Mouse (Mus musculus): ENCODE data around the gene Rad17. TPM values are rescaled to one million over a fixed set of nuclear protein-coding genes. Genes with fewer than 3 reads are reported as not detected.

The Rad17 gene
- 37.1 and 39.2 TPM in 2 replicates for total RNA-seq (2017)

DNA sequence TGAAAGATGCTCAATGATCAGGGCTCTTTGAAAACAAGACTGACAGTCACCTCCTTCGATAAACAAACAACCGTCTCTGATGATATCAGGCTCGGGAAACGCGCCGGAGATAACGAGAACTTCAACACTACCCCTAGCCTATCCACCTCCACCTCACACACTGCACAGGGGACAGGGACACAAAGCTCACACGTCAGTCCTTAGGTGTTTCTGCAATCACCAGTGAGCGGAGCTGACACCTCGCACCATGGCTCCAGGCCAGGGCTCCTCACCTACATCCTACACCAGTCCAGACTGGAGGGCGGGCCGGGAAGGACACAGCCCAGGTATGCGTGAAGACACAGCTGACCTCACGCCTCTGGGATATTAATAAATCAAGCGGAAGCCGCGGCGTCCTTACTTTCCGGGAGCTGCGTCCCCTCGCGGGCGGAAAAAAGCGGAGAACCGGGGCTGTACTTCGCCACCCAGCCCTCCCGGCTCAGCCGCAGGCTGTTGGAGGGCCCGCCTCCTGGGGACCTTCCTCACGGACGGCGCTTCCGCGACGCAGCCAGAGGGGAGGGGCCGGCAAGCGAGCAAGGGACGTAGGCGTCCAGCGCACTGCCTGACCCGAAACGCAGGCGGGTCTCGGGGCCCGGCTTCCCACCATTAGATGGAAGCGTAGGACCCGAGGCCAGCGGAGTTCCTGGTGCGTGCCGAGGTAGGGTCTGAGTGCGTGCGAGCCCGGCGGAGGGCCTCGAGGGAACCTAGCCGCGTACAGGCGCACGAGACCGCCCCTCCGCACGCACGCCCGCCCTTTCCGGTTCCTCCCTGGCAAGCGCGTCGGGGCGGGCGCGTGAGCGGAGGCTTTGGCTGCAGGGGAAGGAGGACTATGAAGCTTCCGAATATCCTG is at the start of gene Rad17, which contains the start of gene Ak6:
Gene Rad17, minus strand, starts transcription at position 502 of the 889 bp plus-strand sequence.
Gene Ak6, plus strand, starts transcription at position 430 of the 889 bp plus-strand sequence.
- ATAC-seq (replicated peaks in 1 of 2; ENCODE audit: insufficient read depth in 1 of 2, low FRiP score in 2 of 2, low TSS enrichment in 1 of 2, low read depth in 1 of 2, poor library complexity in 2 of 2, severe bottlenecking in 2 of 2) = peak; percentile 91 to 98

DNA sequence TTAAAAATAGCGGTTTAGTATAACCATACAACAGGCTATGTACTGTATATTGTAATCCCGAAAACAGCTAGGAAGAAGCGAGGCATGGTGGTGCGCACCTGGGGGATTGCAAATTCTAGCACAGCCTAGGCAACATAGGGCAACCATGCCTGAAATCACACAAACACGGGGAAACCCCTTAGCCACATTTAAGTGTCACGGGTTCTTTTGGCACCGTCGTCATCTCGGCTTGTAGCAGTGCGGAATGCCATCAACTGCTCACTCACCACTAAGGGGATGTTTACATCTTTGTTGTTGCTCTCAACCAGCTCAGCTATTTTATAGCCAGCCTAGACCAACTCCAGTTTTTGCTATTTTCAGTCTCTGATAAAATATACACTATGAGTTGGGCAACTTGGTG is 48.0 kb upstream of the Rad17 start:
- ATAC-seq (replicated peaks in 1 of 2; ENCODE audit: insufficient read depth in 1 of 2, low FRiP score in 2 of 2, low TSS enrichment in 1 of 2, low read depth in 1 of 2, poor library complexity in 2 of 2, severe bottlenecking in 2 of 2) = no peak

- no peak for ATAC-seq (replicated peaks in 1 of 2; ENCODE audit: insufficient read depth in 1 of 2, low FRiP score in 2 of 2, low TSS enrichment in 1 of 2, low read depth in 1 of 2, poor library complexity in 2 of 2, severe bottlenecking in 2 of 2)
Observed at GRCm38 (mm10) chr13:100697541-100697940, 46.7 kb upstream of the Rad17 start.

DNA sequence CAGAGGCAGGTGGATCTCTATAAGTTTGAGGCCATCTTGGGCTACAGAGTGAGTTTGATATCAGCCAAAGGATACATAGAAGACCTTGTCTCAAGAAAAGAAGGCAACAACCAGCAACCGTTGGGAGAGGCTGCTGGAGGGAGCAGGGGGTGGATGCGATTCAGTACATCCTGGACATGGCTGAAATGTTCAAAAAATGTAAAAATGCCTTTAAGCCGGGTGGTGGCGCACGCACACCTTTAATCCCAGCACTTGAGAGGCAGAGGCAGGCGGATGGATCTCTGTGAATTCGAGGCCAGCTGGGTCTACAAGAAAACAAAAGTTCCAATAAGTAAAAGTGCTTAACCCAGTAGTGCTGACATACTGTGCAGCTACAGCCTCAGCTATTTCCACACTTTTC is 36.7 kb upstream of the Rad17 start:
- ATAC-seq (replicated peaks in 1 of 2; ENCODE audit: insufficient read depth in 1 of 2, low FRiP score in 2 of 2, low TSS enrichment in 1 of 2, low read depth in 1 of 2, poor library complexity in 2 of 2, severe bottlenecking in 2 of 2) = no peak

DNA sequence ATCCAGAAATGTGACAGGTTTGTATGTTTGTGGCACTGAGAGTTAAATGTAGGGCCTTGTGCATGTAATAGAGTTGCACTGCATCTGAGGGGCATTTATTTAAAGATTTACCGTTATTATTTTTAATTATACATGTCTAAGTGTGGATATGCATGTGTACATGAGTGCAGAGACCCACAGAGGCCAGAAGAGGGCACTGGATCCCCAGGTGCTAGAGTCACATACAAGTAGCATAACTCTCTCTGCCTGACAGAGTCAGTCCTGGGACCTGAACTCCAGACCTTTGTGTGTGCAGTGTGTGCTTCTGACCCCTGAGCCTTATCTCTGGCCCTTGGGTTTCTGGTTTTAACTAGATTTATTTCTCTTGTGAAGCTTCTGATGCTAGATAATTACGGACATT is 33.5 kb upstream of the Rad17 start:
- ATAC-seq (replicated peaks in 1 of 2; ENCODE audit: insufficient read depth in 1 of 2, low FRiP score in 2 of 2, low TSS enrichment in 1 of 2, low read depth in 1 of 2, poor library complexity in 2 of 2, severe bottlenecking in 2 of 2) = no peak

DNA sequence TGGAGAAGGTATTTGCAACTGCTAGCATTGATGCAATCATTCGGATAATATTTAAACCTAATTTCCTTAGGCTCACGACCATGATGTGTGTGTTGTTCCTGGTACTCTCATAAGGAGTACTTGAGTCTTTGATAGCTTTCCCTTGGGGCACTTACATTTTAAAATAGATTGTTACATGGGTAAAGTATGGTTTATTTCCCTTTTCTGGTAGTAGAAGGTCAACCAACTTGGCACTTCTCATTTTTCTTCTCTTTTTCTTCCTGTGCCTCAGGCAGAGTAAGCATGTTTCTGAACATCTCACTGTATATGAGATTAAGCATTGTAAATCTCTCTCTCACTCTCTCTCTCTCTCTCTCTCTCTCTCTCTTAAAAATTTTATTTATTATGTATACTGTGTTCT is 32.0 kb upstream of the Rad17 start:
- ATAC-seq (replicated peaks in 1 of 2; ENCODE audit: insufficient read depth in 1 of 2, low FRiP score in 2 of 2, low TSS enrichment in 1 of 2, low read depth in 1 of 2, poor library complexity in 2 of 2, severe bottlenecking in 2 of 2) = no peak

GRCm38 (mm10) chr13:100681615-100682014 is 30.8 kb upstream of the Rad17 start:
- ATAC-seq (replicated peaks in 1 of 2; ENCODE audit: insufficient read depth in 1 of 2, low FRiP score in 2 of 2, low TSS enrichment in 1 of 2, low read depth in 1 of 2, poor library complexity in 2 of 2, severe bottlenecking in 2 of 2) = no peak

- peak; percentile 32 to 77; a peak in 3 of 4 replicates for ATAC-seq (replicated peaks in 1 of 2; ENCODE audit: insufficient read depth in 1 of 2, low FRiP score in 2 of 2, low TSS enrichment in 1 of 2, low read depth in 1 of 2, poor library complexity in 2 of 2, severe bottlenecking in 2 of 2)
Observed at GRCm38 (mm10) chr13:100675936-100676635, 25.2 kb upstream of the Rad17 start.

DNA sequence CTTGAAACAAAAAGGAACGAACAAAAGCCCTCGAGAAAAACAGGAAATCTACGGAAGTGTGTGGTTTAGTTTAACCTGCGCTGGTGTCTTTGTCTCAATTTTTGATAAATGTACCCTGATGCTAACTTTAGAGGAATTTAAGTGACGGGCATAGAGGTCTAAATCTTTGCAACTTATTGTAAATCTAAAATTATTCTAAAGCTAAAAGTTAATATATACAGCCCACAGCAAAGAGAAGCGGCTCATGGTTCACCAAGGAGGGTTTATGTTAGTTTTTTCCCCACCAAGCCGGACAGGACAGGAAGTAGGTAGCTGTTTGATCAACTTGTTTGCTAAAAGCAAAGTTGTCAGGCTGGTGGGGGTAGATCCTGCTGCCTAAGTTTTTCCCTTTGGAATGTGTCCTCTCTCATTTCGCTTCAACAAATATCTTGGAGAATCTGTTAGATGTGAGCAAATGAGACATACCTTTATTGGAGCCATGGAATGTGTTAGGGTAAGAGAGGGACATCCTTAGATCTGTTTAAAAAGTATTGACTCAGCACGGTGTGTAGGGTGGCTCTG is 19.4 kb upstream of the Rad17 start:
- ATAC-seq (replicated peaks in 1 of 2; ENCODE audit: insufficient read depth in 1 of 2, low FRiP score in 2 of 2, low TSS enrichment in 1 of 2, low read depth in 1 of 2, poor library complexity in 2 of 2, severe bottlenecking in 2 of 2) = peak in 1 of 2 experiments; percentile 24; a peak in 2 of 4 replicates

- peak; percentile 46 to 61 for ATAC-seq (replicated peaks in 1 of 2; ENCODE audit: insufficient read depth in 1 of 2, low FRiP score in 2 of 2, low TSS enrichment in 1 of 2, low read depth in 1 of 2, poor library complexity in 2 of 2, severe bottlenecking in 2 of 2)
Observed at GRCm38 (mm10) chr13:100669291-100670022, 18.6 kb upstream of the Rad17 start, which contains the start of gene Ccdc125. TSS of gene Ccdc125 (plus strand) at chr13:100669717.

DNA sequence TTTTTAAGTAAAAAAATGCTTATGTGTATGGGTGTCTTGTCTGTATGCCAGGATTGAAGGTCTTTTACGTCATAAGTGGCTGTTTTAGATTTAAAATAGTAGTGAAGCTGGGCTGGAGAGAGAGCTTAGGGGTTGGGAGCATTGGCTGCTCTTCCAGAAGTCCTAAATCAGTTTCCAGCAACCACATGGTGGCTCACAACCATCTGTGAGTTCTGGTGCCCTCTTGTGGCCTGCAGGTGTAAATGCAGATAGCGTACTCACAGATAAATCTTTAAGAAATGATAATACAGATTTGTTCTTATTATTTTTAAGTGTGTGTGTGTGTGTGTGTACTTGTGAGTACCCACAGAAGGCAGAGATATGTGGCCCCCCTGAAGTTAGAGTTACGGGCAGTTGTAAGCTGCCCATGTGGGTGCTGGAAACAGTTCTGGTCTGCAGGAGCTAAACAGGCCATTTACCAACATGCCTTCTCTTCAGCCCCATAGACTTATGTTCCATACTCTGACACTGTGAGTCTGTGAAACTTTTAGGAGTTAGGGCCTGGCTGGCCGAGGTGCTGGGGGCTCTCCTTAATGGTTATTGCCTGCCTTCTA is 9.1 kb upstream of the Rad17 start:
- ATAC-seq (replicated peaks in 1 of 2; ENCODE audit: insufficient read depth in 1 of 2, low FRiP score in 2 of 2, low TSS enrichment in 1 of 2, low read depth in 1 of 2, poor library complexity in 2 of 2, severe bottlenecking in 2 of 2) = peak; percentile 22 to 53; a peak in 2 of 4 replicates

DNA sequence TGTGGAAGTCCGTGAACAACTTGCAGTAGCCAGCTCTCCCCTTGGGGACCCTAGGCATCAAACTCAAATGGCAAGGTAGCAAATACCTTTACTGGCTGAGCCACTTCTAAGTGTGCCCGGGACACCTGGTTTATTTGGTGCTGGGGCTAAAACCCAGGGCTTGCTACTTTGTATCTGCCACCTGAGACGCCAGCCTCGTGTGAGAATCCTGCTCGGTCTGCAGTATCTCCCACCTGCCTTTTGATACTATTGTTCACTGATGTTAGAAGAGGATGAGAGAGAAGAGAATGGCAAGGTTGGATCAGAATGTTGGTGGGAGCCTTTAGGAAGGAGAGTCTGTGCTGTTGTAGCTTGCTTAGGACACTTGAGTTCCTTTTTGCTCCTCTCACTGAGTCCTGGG is 7.2 kb upstream of the Rad17 start:
- no peak for ATAC-seq (replicated peaks in 1 of 2; ENCODE audit: insufficient read depth in 1 of 2, low FRiP score in 2 of 2, low TSS enrichment in 1 of 2, low read depth in 1 of 2, poor library complexity in 2 of 2, severe bottlenecking in 2 of 2)

- ATAC-seq (replicated peaks in 1 of 2; ENCODE audit: insufficient read depth in 1 of 2, low FRiP score in 2 of 2, low TSS enrichment in 1 of 2, low read depth in 1 of 2, poor library complexity in 2 of 2, severe bottlenecking in 2 of 2) = 0 out of 4 replicates have a peak, but pooled peaks of 1 of the 2 experiments have one; percentile 5
Observed at GRCm38 (mm10) chr13:100651439-100652186, 762 bp upstream of the Rad17 start, which contains the start of gene Taf9. TSS of gene Taf9 (plus strand) at chr13:100651579.

GRCm38 (mm10) chr13:100648223-100648622 is 2.6 kb downstream of the Rad17 start:
- no peak for ATAC-seq (replicated peaks in 1 of 2; ENCODE audit: insufficient read depth in 1 of 2, low FRiP score in 2 of 2, low TSS enrichment in 1 of 2, low read depth in 1 of 2, poor library complexity in 2 of 2, severe bottlenecking in 2 of 2)

DNA sequence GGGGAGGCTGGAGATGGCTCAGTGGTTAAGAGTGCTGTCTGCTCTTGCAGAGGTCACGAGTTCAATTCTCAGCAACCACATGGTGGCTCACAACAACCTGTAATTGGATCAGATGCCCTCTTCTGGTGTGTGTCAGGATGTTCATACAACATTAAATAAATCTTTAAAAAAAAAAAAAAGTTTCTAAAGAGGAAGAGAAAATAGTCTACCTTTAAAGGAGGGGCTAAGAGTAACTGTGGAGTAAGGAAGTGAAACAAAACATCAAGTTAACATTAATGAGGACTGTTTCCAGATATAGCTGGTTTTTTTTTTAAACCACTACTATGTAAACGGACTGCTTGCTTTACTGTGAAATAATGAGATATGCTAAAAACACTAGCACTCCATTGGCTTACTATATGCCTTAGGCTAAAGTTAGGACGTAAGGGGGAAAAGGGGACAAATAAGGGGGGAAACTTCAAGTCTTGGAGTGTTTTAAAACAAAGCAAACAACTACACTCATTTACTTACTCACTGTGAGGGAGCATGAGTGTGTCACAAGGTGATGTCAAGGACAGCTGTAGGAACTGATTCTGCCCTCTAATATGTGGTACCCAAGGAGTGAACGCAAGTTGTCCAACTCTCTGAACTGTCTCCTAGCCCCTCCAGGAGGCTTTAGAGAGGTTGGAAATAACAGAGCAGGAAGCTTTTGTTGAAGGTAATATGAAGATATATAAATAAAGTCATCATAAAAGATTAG is 8.2 kb downstream of the Rad17 start:
- ATAC-seq (replicated peaks in 1 of 2; ENCODE audit: insufficient read depth in 1 of 2, low FRiP score in 2 of 2, low TSS enrichment in 1 of 2, low read depth in 1 of 2, poor library complexity in 2 of 2, severe bottlenecking in 2 of 2) = no peak
